16 mouse cellular contexts compared by ENCODE assay signal in the genomic region with DNA sequence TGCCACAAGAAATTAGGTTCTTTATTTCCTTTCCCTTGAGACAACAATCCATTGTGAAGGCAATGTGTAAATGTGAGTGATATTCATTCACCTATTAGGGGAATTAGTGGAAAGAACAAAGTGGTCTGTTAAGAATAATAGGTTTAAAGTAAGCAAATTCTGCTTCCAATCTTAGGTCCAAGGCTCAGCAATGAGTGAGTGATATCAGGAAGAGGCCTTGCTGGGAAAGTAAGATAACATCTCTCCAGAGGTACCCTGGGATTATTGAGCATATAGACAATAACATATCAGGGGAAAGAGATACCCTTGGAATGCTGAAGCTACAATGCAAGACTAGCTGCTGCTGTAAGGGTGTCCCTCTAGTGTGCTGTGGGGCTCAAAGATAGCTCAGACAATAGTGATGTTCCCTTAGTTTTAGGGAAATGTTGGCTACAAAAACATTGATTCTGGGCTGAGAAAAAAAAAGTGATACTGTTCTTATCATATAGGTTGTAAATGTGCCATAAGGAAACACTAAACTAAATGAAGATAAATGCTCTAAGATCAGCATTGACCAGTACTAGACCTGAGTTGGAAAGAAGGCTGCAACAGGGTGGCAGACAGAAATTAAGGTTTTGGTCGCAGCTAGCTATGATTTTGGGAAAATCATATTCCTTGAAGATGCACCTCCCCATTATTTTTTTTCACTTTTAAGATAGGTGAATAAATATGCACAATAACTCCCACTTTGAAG.
"Had no signal": no experiment of that assay in that cellular context is flagged by ENCODE, and none has a peak within 500 bp of the region (broad histone marks: within the 10 kb centered on the region; RNA-seq: fewer than 3 reads in every experiment).

No protein-coding gene starts in this region.

- H3K9ac ChIP-seq: neural tube, embryonic 13.5 days; neural tube, embryonic 15.5 days; stomach, embryonic 15.5 days had no signal

- DNase-seq: retina, postnatal 1 day; right cerebral cortex, adult 18-20 months; right cerebral cortex, postnatal 14 days; right cerebral cortex, postnatal 25 days; right cerebral cortex, postnatal 4 days; spleen, adult 18-20 months; thymus, adult 18-20 months; thymus, adult 2 months; thymus, postnatal 14 days; thymus, postnatal 25 days; thymus, postnatal 36 days; thymus, postnatal 4 days had no signal

- H3K4me1 ChIP-seq: neural tube, embryonic 13.5 days; neural tube, embryonic 15.5 days; stomach, embryonic 15.5 days had no signal

- H3K27ac ChIP-seq: neural tube, embryonic 13.5 days; neural tube, embryonic 15.5 days; stomach, embryonic 15.5 days; stomach, postnatal 0 days had no signal

- H3K4me2 ChIP-seq: neural tube, embryonic 13.5 days; neural tube, embryonic 15.5 days; stomach, embryonic 15.5 days had no signal

- H3K27me3 ChIP-seq: neural tube, embryonic 13.5 days; neural tube, embryonic 15.5 days; stomach, embryonic 15.5 days had no signal

- H3K36me3 ChIP-seq: neural tube, embryonic 13.5 days; neural tube, embryonic 15.5 days; stomach, embryonic 15.5 days had no signal

- H3K9me3 ChIP-seq: neural tube, embryonic 13.5 days; neural tube, embryonic 15.5 days; stomach, embryonic 15.5 days had no signal

- H3K4me3 ChIP-seq: neural tube, embryonic 13.5 days; neural tube, embryonic 15.5 days; stomach, embryonic 15.5 days had no signal
